Mouse (Mus musculus): ENCODE measurements around the gene Ccdc9b.

DNA sequence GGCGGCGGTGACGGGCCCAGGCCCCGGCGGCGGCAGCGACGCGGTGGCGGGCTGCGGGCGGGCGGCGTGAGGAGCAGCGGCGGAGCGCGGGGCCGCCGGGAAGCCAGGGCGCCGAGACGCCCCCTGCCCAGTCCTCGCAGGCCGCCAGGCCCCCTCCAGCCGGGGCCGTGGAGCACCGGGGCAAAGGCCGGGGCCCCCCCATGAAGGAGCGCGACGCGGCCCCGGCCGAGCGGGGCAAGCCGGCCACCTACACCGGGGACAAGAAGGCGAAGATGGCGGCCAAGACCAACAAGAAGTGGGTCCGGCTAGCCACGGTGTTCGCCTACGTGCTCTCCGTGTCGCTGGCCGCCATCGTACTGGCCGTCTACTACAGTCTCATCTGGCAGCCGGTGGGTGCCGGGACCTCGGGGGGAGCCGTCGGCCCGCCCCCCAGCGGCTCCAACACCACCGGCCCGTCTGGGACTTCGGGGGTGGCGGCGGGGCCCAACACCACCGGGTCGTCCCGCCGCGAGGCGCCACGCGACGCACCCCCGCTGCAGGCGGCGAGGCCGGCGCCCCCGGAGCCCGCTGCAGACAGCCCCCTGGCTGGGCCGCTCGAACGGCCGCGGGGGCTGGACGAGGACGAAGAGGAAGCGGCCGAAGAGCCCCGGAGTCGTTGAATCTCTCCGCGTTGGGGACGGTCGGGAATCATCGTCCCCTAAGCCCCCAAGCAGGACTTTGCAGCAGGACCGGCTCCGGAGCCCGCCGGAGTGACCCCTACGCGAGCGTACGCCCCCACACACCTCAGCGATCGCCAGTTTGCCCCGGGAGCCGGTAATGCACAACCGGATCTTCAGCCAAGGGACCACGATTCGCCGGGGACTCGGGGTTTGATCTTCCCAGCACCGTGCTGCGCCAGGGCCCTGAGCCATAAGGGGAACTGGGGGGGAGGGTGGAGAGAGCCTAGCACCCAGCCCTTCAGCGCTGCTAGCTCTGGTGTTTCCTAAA is 16.3 kb downstream of the Ccdc9b start:
- TF ChIP-seq CTCF (IDR thresholded peaks at IDR 0.05; ENCODE audit: control insufficient read depth, insufficient read depth, insufficient read length) (no peak), CEBPB (IDR thresholded peaks at IDR 0.05; ENCODE audit: low read depth) (no peak), MYOG (IDR thresholded peaks at IDR 0.05; ENCODE audit: control insufficient read depth, extremely low read depth, insufficient read length) (no peak), FOSL1 (IDR thresholded peaks at IDR 0.05; ENCODE audit: insufficient read depth, low read length, poor library complexity, severe bottlenecking) (no peak), MAX (IDR thresholded peaks at IDR 0.05) (no peak), MYOD1 (IDR thresholded peaks at IDR 0.05; ENCODE audit: control insufficient read depth, insufficient read length, low read depth) (no peak), USF1 (IDR thresholded peaks at IDR 0.05; ENCODE audit: low read depth) (no peak)
